Mouse (Mus musculus) midbrain, embryonic 14.5 days (tissue): ENCODE measurements around the gene Psme4. TPM values are rescaled to one million over a fixed set of nuclear protein-coding genes. Genes with fewer than 3 reads are reported as not detected.

Experiments used
- ATAC-seq: fragments of 200-750 bp; cut with Nextera tagmentation; 2 replicates; pipeline ENCODE4 v1.8.0; 2017; ENCODE audit warnings: moderate number of reproducible peaks, moderate library complexity; ENCODE audit not compliant: low FRiP score, low TSS enrichment
- DNase-seq: peaks from one replicate; pipeline ENCODE4 v3.0.0-alpha.2; 2015
- H3K27ac ChIP-seq: fragments of 300-500 bp; sonication (generic); replicated peaks from 2 replicates; pipeline ENCODE4 v1.5.1; 2014; ENCODE audit warnings: mild to moderate bottlenecking, low read depth, low read length, moderate library complexity
- H3K27me3 ChIP-seq: fragments of 300-500 bp; sonication (generic); 2 replicates; pipeline ENCODE4 v1.6.1; 2014; ENCODE audit warnings: low read length, control low read depth, mixed read lengths; ENCODE audit not compliant: control insufficient read depth, insufficient read depth
- H3K36me3 ChIP-seq: fragments of 300-500 bp; sonication (generic); 2 replicates; pipeline ENCODE4 v1.6.1; 2014; ENCODE audit warnings: low read length, control low read depth; ENCODE audit not compliant: control insufficient read depth, insufficient read depth
- H3K4me1 ChIP-seq: fragments of 300-500 bp; sonication (generic); 2 replicates; pipeline ENCODE4 v1.6.1; 2014; ENCODE audit warnings: mild to moderate bottlenecking, antibody characterized with exemption, low read length, control low read depth; ENCODE audit not compliant: control insufficient read depth, insufficient read depth
- H3K4me2 ChIP-seq: fragments of 300-500 bp; sonication (generic); 2 replicates; pipeline ENCODE4 v1.6.1; 2014; ENCODE audit warnings: mild to moderate bottlenecking, low read length, moderate library complexity
- H3K4me3 ChIP-seq: fragments of 300-500 bp; sonication (generic); replicated peaks from 2 replicates; pipeline ENCODE4 v1.5.1; 2014; ENCODE audit warnings: low read depth, low read length
- H3K9ac ChIP-seq: fragments of 300-500 bp; sonication (generic); replicated peaks from 2 replicates; pipeline ENCODE4 v1.6.1; 2014; ENCODE audit warnings: mild to moderate bottlenecking, low read length, moderate library complexity
- H3K9me3 ChIP-seq: fragments of 300-500 bp; sonication (generic); 2 replicates; pipeline ENCODE4 v1.6.1; 2016; ENCODE audit warnings: low read length, control low read depth, mixed read lengths; ENCODE audit not compliant: control insufficient read depth
- WGBS: fragments of 180-500 bp; shearing (Covaris S2); extraction: QIAGEN DNeasy Blood & Tissue Kit; methylation state at CpG from one replicate; pipeline ENCODE4 v1.1.7; 2014; 5-methylcytosine and 5-hydroxymethylcytosine counted together
- polyA plus RNA-seq: library from polyadenylated mRNA; unstranded; fragments of >200 nt; fragmentation: Nextera tagmentation; extraction: Ambion mirVana; gene quantifications from 2 replicates; pipeline ENCODE4 v1.2.1, GENCODE M21; 2014

Gene Psme4
- polyA plus RNA-seq, 1 experiment from 2014 or later: 30.9 TPM

GRCm38 (mm10) chr11:30799496-30799895 lies 28.0 kb downstream of the Psme4 start:
- Histone ChIP-seq H3K27ac (no peak overlapping the region), H3K4me3 (no peak overlapping the region), H3K4me2 (no peak overlapping the region), H3K9ac (no peak overlapping the region), H3K36me3 (no peaks in the 10 kb centered on the region), H3K9me3 (no peaks in the 10 kb centered on the region), H3K27me3 (no peaks in the 10 kb centered on the region), H3K4me1 (no peaks in the 10 kb centered on the region)
- DNase-seq (peak; percentile 62), ATAC-seq (no peak)
- WGBS: 76% methylated on average over 1 of the region's 1 CpGs

DNA sequence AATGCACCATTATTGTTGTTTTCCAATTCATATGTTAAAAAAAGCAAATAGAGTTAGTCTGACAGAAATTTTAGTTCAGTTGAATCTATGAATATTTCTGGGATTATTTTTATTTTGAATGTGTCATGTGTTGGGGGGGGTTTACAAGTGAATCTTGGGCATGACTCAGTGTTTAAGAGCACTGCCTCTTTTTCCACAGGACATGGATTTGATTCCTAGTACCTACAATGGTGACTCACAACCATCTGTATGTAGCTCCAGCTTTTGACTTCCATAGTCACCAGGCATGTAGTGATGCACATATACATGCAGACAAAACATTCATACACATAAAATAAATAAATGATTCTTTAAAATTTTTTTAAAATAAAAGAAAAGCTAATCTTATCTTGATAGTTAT lies 28.6 kb downstream of the Psme4 start:
- ATAC-seq: no peak
- no peak overlapping the region for H3K4me3 ChIP-seq
- H3K36me3 ChIP-seq: peaks cover 2% of the 10 kb centered on the region
- H3K27ac ChIP-seq: no peak overlapping the region
- H3K4me1 ChIP-seq: no peaks in the 10 kb centered on the region
- H3K9ac ChIP-seq: no peak overlapping the region
- DNase-seq: no peak
- H3K9me3 ChIP-seq: no peaks in the 10 kb centered on the region
- H3K27me3 ChIP-seq: no peaks in the 10 kb centered on the region
- no peak overlapping the region for H3K4me2 ChIP-seq

DNA sequence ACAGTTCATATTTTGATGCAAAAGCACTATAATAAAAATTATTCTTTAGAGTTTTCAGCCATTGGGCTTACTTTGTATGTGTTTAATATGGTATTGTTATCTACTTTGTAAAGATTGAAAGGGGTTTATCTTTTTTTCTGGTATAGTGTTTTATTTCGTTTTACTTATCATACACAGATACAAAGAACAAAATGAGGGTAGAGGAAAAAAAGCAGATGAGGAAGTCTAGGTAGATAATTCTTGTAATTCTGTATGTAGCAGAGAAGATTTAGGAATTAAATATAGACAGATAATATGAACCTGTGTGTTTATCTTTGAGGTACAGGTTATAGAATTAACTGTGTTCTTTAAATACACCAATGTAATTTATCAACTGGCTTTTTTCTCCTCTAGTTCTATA lies 30.9 kb downstream of the Psme4 start:
- H3K36me3 ChIP-seq: peaks cover 6% of the 10 kb centered on the region
- H3K4me3 ChIP-seq: no peak overlapping the region
- H3K27ac ChIP-seq: no peak overlapping the region
- no peak for ATAC-seq
- no peak overlapping the region for H3K9ac ChIP-seq
- no peak for DNase-seq
- H3K4me2 ChIP-seq: no peak overlapping the region
- WGBS: 85% methylated on average over 1 of the region's 1 CpGs
- H3K9me3 ChIP-seq: no peaks in the 10 kb centered on the region
- H3K27me3 ChIP-seq: no peaks in the 10 kb centered on the region
- H3K4me1 ChIP-seq: no peaks in the 10 kb centered on the region

- no peak overlapping the region for H3K9ac ChIP-seq
- no peak overlapping the region for H3K27ac ChIP-seq
- H3K4me2 ChIP-seq: no peak overlapping the region
- H3K27me3 ChIP-seq: no peaks in the 10 kb centered on the region
- DNase-seq (no peak), ATAC-seq (no peak)
- WGBS: 96% methylated on average over 5 of the region's 5 CpGs
- H3K9me3 ChIP-seq: no peaks in the 10 kb centered on the region
- no peaks in the 10 kb centered on the region for H3K4me1 ChIP-seq
- H3K36me3 ChIP-seq: peaks cover 44% of the 10 kb centered on the region
- no peak overlapping the region for H3K4me3 ChIP-seq
These were observed 49.6 kb downstream of the Psme4 start for GRCm38 (mm10) chr11:30821116-30821515.

DNA sequence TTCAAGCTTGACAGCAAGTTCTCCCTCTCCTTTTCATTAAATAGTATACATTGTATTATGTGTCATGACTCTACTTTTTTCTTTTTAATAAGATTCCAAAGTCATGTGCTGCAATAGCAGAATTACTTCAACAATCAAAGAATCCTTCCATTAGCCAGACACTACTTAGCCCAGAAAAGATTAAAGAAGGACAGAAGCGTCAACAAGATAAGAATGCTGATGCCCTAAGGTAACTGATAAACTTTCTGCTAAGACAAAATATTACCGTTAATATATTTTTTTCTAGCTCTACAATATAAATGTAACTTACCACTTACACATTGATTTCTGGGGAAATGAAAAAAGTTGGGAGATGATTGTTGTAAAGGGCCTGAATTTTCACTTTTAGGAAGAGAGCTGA lies 67.3 kb downstream of the Psme4 start:
- H3K27ac ChIP-seq: no peak overlapping the region
- H3K4me2 ChIP-seq: no peak overlapping the region
- 98% methylated on average over 2 of the region's 2 CpGs for WGBS
- H3K4me3 ChIP-seq: no peak overlapping the region
- no peaks in the 10 kb centered on the region for H3K27me3 ChIP-seq
- H3K36me3 ChIP-seq: peaks cover 75% of the 10 kb centered on the region
- no peaks in the 10 kb centered on the region for H3K4me1 ChIP-seq
- no peaks in the 10 kb centered on the region for H3K9me3 ChIP-seq
- ATAC-seq (no peak), DNase-seq (no peak)
- no peak overlapping the region for H3K9ac ChIP-seq

GRCm38 (mm10) chr11:30844355-30844754 lies 72.8 kb downstream of the Psme4 start:
- H3K4me3 ChIP-seq: no peak overlapping the region
- ATAC-seq: no peak
- H3K9me3 ChIP-seq: no peaks in the 10 kb centered on the region
- H3K9ac ChIP-seq: no peak overlapping the region
- no peak for DNase-seq
- no peaks in the 10 kb centered on the region for H3K27me3 ChIP-seq
- 96% methylated on average over 1 of the region's 1 CpGs for WGBS
- H3K4me1 ChIP-seq: no peaks in the 10 kb centered on the region
- H3K36me3 ChIP-seq: peaks cover 65% of the 10 kb centered on the region
- no peak overlapping the region for H3K27ac ChIP-seq
- H3K4me2 ChIP-seq: no peak overlapping the region

DNA sequence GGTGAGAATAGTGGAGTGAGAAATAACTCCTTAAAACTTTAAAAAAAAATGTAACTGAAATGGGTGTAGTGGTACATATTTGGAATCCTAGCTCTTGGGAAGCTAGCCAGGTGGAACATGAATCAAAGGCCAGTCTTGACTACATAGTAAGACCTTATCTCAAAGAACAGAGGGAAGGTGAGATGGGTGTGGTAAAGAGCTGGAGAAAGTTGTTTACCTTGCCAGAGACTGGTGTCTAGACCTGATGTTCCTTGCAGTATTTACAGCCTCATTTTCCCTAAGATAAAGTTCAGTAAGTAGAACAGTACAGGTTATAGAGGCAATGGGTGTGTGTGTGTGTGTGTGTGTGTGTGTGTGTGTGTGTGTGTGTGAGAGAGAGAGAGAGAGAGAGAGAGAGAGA lies 100.9 kb downstream of the Psme4 start:
- H3K4me2 ChIP-seq: no peak overlapping the region
- H3K4me1 ChIP-seq: no peaks in the 10 kb centered on the region
- H3K9me3 ChIP-seq: no peaks in the 10 kb centered on the region
- H3K27ac ChIP-seq: no peak overlapping the region
- H3K36me3 ChIP-seq: peaks cover 51% of the 10 kb centered on the region
- H3K4me3 ChIP-seq: no peak overlapping the region
- DNase-seq (no peak), ATAC-seq (no peak)
- no peaks in the 10 kb centered on the region for H3K27me3 ChIP-seq
- H3K9ac ChIP-seq: no peak overlapping the region

GRCm38 (mm10) chr11:30885171-30885871 lies 113.8 kb downstream of the Psme4 start, which contains the start of the genes Gpr75 and Asb3:
Gene Gpr75, plus strand, starts transcription at chr11:30885358.
Gene Asb3, plus strand, starts transcription at chr11:30885416.
- H3K9me3 ChIP-seq: no peaks in the 10 kb centered on the region
- H3K36me3 ChIP-seq: peaks cover 1% of the 10 kb centered on the region
- DNase-seq (peak; percentile 81), ATAC-seq (peak; percentile 91)
- H3K9ac ChIP-seq: peak within 1 kb of the TSS; percentile 88
- peak within 1 kb of the TSS; percentile 75 for H3K4me2 ChIP-seq
- peak within 1 kb of the TSS; percentile 89 for H3K27ac ChIP-seq
- peak within 1 kb of the TSS; percentile 60 for H3K4me3 ChIP-seq
- 1% methylated on average over 41 of the region's 41 CpGs for WGBS
- no peaks in the 10 kb centered on the region for H3K27me3 ChIP-seq
- no peaks in the 10 kb centered on the region for H3K4me1 ChIP-seq

GRCm38 (mm10) chr11:30888153-30888552 lies 116.6 kb downstream of the Psme4 start:
- no peak overlapping the region for H3K9ac ChIP-seq
- WGBS: 90% methylated on average over 2 of the region's 2 CpGs
- ATAC-seq (no peak), DNase-seq (no peak)
- H3K9me3 ChIP-seq: no peaks in the 10 kb centered on the region
- no peak overlapping the region for H3K4me3 ChIP-seq
- no peak overlapping the region for H3K4me2 ChIP-seq
- no peaks in the 10 kb centered on the region for H3K27me3 ChIP-seq
- H3K27ac ChIP-seq: no peak overlapping the region
- 0 out of 2 replicates have a peak, but pooled peaks cover 3% of the 10 kb centered on the region for H3K36me3 ChIP-seq
- H3K4me1 ChIP-seq: no peaks in the 10 kb centered on the region
